Mouse (Mus musculus) midbrain, embryonic 14.5 days (tissue): ENCODE measurements around the gene Mmp9. TPM values are rescaled to one million over a fixed set of nuclear protein-coding genes. Genes with fewer than 3 reads are reported as not detected.

Source experiments
- ATAC-seq: fragments of 200-750 bp; cut with Nextera tagmentation; 2 replicates; pipeline ENCODE4 v1.8.0; 2017; ENCODE audit warnings: moderate number of reproducible peaks, moderate library complexity; ENCODE audit not compliant: low FRiP score, low TSS enrichment
- DNase-seq: peaks from one replicate; pipeline ENCODE4 v3.0.0-alpha.2; 2015
- H3K27ac ChIP-seq: fragments of 300-500 bp; sonication (generic); replicated peaks from 2 replicates; pipeline ENCODE4 v1.5.1; 2014; ENCODE audit warnings: mild to moderate bottlenecking, low read depth, low read length, moderate library complexity
- H3K27me3 ChIP-seq: fragments of 300-500 bp; sonication (generic); 2 replicates; pipeline ENCODE4 v1.6.1; 2014; ENCODE audit warnings: low read length, control low read depth, mixed read lengths; ENCODE audit not compliant: control insufficient read depth, insufficient read depth
- H3K36me3 ChIP-seq: fragments of 300-500 bp; sonication (generic); 2 replicates; pipeline ENCODE4 v1.6.1; 2014; ENCODE audit warnings: low read length, control low read depth; ENCODE audit not compliant: control insufficient read depth, insufficient read depth
- H3K4me1 ChIP-seq: fragments of 300-500 bp; sonication (generic); 2 replicates; pipeline ENCODE4 v1.6.1; 2014; ENCODE audit warnings: mild to moderate bottlenecking, antibody characterized with exemption, low read length, control low read depth; ENCODE audit not compliant: control insufficient read depth, insufficient read depth
- H3K4me2 ChIP-seq: fragments of 300-500 bp; sonication (generic); 2 replicates; pipeline ENCODE4 v1.6.1; 2014; ENCODE audit warnings: mild to moderate bottlenecking, low read length, moderate library complexity
- H3K4me3 ChIP-seq: fragments of 300-500 bp; sonication (generic); replicated peaks from 2 replicates; pipeline ENCODE4 v1.5.1; 2014; ENCODE audit warnings: low read depth, low read length
- H3K9ac ChIP-seq: fragments of 300-500 bp; sonication (generic); replicated peaks from 2 replicates; pipeline ENCODE4 v1.6.1; 2014; ENCODE audit warnings: mild to moderate bottlenecking, low read length, moderate library complexity
- H3K9me3 ChIP-seq: fragments of 300-500 bp; sonication (generic); 2 replicates; pipeline ENCODE4 v1.6.1; 2016; ENCODE audit warnings: low read length, control low read depth, mixed read lengths; ENCODE audit not compliant: control insufficient read depth
- WGBS: fragments of 180-500 bp; shearing (Covaris S2); extraction: QIAGEN DNeasy Blood & Tissue Kit; methylation state at CpG from one replicate; pipeline ENCODE4 v1.1.7; 2014; 5-methylcytosine and 5-hydroxymethylcytosine counted together
- polyA plus RNA-seq: library from polyadenylated mRNA; unstranded; fragments of >200 nt; fragmentation: Nextera tagmentation; extraction: Ambion mirVana; gene quantifications from 2 replicates; pipeline ENCODE4 v1.2.1, GENCODE M21; 2014

Gene Mmp9
- polyA plus RNA-seq, 1 experiment from 2014 or later = 29.7 TPM

DNA sequence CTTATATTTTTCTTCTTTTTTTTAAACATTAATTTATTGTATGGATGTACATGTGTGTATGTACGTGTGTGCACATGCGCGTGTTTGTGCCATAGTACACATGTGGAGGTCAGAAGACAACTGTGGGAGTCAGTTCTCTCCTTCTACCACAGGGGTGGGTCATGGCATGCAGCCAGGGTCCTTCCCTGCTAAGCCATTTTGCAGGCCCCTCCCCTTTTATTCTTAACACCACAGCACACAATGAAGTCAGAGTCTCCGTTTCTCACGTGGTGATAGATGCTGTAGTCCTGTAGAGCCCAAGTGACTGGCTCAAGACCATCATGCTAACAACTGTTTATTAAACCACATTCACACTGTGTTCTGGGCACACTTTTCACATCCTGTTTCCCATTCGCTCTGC, 45.4 kb downstream of the Mmp9 start:
- Histone ChIP-seq H3K4me1 (no peaks in the 10 kb centered on the region), H3K36me3 (peaks cover 53% of the 10 kb centered on the region), H3K27ac (no peak overlapping the region), H3K4me2 (no peak overlapping the region), H3K4me3 (no peak overlapping the region), H3K27me3 (no peaks in the 10 kb centered on the region), H3K9me3 (no peaks in the 10 kb centered on the region), H3K9ac (no peak overlapping the region)
- no peak for ATAC-seq
- DNase-seq = no peak
- 78% methylated on average over 6 of the region's 6 CpGs for WGBS

DNA sequence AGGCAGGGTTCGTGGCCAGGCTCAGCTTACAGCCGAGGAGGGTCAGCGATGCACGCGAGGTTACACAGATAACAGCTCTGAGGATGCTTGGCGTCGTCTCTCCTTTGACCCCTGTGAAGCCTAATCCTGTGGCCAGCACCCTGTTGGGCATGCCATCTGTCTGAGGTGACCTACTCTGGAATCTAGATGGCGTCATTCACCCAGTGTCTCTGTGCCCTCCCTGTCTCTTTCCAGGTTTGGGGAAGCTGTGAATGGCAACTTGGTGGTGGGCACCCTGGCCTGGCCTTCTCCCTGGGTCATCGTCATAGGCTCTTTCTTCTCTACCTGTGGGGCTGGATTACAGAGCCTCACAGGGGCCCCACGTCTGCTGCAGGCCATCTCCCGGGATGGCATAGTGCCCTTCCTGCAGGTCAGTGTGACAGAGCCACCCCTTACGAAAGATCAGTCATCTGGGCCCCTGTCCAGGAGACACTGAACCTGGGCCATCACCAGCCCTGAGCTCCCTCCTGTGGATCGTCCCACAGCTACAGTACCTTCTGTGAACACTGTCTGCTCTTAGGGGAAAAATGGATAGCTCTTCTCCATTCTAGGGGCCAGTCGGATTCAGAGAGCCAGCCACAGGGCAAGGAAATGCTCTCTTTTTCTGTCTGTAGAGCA, 45.9 kb downstream of the Mmp9 start:
- peaks cover 52% of the 10 kb centered on the region for H3K36me3 ChIP-seq
- no peak overlapping the region for H3K4me3 ChIP-seq
- H3K4me2 ChIP-seq = no peak overlapping the region
- WGBS = 69% methylated on average over 14 of the region's 14 CpGs
- H3K4me1 ChIP-seq = no peaks in the 10 kb centered on the region
- H3K27me3 ChIP-seq = no peaks in the 10 kb centered on the region
- ATAC-seq = no peak
- H3K9me3 ChIP-seq = no peaks in the 10 kb centered on the region
- no peak overlapping the region for H3K9ac ChIP-seq
- no peak for DNase-seq
- H3K27ac ChIP-seq = no peak overlapping the region

DNA sequence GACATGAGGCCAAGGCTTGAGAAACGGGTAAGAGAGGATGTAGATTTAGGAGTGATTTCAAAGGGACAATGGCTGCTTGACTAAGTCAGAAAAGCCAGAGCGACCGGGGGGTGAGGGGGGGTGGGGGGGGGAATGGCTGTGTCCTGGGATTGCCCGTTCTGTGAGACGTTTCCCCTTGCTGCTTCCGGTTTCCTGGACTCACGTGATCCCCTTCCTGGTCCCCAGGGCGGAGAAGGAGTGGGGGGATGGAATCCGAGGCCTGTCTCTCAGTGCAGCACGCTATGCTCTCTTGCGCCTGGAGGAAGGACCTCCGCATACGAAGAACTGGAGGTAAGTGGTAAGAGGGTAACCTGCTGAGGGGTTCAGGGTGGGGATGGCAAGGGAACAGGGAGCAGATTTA, 48.2 kb downstream of the Mmp9 start:
- 69% methylated on average over 13 of the region's 13 CpGs for WGBS

DNA sequence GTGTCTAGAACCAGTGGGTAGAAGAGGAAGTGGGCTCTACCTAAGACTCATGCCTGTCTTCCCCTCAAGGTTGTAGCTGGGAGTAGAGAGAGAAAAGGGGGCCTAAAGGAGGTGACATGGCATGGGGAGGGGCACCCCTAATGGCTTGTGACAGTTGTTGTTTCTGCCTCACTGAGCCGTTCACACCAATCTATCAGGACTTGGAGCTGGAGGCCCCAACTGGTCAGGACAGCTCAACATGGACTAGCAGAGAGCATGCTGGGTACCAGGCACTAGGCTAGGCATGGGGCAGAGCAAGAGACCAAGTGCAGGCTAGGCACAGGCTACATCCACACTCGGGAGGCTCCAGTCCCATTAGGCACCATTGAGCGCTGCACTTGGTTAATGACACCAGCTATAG, 50.5 kb downstream of the Mmp9 start:
- no peak overlapping the region for H3K4me2 ChIP-seq
- no peak for ATAC-seq
- H3K9me3 ChIP-seq = no peaks in the 10 kb centered on the region
- DNase-seq = no peak
- no peaks in the 10 kb centered on the region for H3K4me1 ChIP-seq
- H3K36me3 ChIP-seq = peaks cover 40% of the 10 kb centered on the region
- no peaks in the 10 kb centered on the region for H3K27me3 ChIP-seq
- H3K27ac ChIP-seq = no peak overlapping the region
- H3K9ac ChIP-seq = no peak overlapping the region
- H3K4me3 ChIP-seq = no peak overlapping the region
- WGBS = 76% methylated on average over 3 of the region's 3 CpGs

More for the DNA sequence above, 48.2 kb downstream of the Mmp9 start:
- H3K36me3 ChIP-seq = peaks cover 32% of the 10 kb centered on the region
- no peaks in the 10 kb centered on the region for H3K4me1 ChIP-seq
- no peaks in the 10 kb centered on the region for H3K9me3 ChIP-seq
- H3K27ac ChIP-seq = no peak overlapping the region
- no peak for ATAC-seq
- H3K4me2 ChIP-seq = no peak overlapping the region
- H3K4me3 ChIP-seq = no peak overlapping the region
- H3K27me3 ChIP-seq = no peaks in the 10 kb centered on the region
- no peak for DNase-seq
- no peak overlapping the region for H3K9ac ChIP-seq

DNA sequence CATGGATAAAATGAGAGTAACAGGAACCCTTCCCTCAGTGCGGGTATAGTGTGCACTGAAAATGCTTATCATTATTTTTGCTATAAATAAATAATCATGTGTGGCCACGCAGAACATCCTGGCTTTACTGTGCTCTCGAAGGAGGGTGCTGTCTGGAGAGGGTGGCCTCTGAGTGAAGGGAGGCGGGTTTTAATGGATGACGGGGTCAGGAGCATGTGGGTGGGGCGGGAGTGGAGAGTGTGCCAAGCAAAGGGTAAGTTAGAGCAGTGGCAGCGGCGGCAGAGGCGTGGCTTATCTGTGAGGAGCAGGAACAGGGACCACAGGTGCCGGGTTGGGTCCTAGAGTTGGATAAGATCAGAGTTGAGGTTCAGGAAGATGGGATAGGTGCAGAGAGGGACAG, 51.2 kb downstream of the Mmp9 start:
- no peak for ATAC-seq
- DNase-seq = no peak
- H3K36me3 ChIP-seq = peaks cover 35% of the 10 kb centered on the region
- WGBS = 46% methylated on average over 10 of the region's 10 CpGs
- no peak overlapping the region for H3K4me3 ChIP-seq
- H3K27ac ChIP-seq = no peak overlapping the region
- no peak overlapping the region for H3K4me2 ChIP-seq
- no peak overlapping the region for H3K9ac ChIP-seq
- no peaks in the 10 kb centered on the region for H3K4me1 ChIP-seq
- no peaks in the 10 kb centered on the region for H3K27me3 ChIP-seq
- H3K9me3 ChIP-seq = no peaks in the 10 kb centered on the region

DNA sequence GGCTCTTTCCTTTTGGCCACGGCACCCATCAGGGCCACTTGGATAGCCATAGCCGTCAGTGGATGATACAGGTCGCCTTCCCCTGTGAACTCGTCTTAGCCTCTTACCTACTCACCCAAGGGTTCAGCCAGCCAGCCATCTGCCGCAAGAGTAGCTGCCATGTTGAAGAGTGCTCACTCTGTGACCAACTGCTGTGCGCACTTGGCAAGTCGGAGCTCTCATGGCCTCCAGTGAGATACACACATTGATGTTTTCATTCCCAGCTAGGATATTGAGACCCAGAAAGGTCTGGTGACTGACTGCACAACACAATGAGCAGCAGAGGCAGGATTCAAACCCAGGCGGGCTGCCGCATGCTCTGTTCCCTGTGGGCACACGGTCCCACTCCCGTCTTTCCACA, 53.6 kb downstream of the Mmp9 start:
- no peak overlapping the region for H3K9ac ChIP-seq
- no peaks in the 10 kb centered on the region for H3K9me3 ChIP-seq
- H3K27me3 ChIP-seq = 0 out of 2 replicates have a peak, but pooled peaks cover 2% of the 10 kb centered on the region
- ATAC-seq = no peak
- H3K36me3 ChIP-seq = peaks cover 39% of the 10 kb centered on the region
- H3K4me3 ChIP-seq = no peak overlapping the region
- H3K4me1 ChIP-seq = peaks cover 13% of the 10 kb centered on the region
- no peak overlapping the region for H3K27ac ChIP-seq
- H3K4me2 ChIP-seq = no peak overlapping the region
- 91% methylated on average over 11 of the region's 11 CpGs for WGBS
- DNase-seq = no peak

DNA sequence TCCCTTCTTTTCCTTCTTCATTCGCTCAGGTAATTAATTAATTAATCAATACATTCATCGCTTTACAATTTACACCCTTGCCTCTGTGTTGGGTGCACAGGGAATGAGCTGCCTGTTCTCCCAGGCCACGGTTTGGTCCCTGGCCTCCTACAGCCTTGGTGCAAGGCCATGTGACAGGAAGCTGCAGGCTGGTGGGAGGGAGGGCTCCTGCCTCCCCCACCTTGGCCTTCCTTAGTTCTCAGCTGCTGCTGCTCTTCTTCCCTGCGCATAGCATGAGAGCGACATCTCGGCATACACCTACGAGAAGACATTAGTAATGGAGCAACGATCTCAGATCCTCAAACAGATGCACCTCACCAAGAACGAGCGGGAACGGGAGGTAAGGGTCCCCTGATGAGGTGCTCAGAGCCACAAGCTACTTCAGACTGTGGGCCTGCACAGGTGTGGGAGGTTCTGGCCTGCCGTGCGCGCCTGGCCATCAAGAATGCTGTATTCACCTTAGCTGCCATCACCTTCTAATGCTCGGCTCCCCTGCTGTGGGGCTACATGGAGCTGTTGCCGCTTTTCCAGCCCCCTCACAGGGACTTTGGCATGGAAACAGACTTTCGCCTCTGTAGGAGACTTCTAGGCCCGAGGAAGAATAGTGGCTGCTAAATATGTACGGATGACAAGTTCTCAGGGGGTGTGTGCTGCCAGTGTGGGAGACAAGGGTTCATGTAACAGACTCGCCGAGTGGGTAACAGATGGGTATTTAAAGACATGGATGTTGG, 54.3 kb downstream of the Mmp9 start:
- Histone ChIP-seq H3K9ac (no peak overlapping the region), H3K9me3 (no peaks in the 10 kb centered on the region), H3K4me1 (peaks cover 13% of the 10 kb centered on the region), H3K4me2 (no peak overlapping the region), H3K27me3 (0 out of 2 replicates have a peak, but pooled peaks cover 2% of the 10 kb centered on the region), H3K4me3 (no peak overlapping the region), H3K27ac (no peak overlapping the region), H3K36me3 (peaks cover 43% of the 10 kb centered on the region)
- 54% methylated on average over 21 of the region's 21 CpGs for WGBS
- DNase-seq (no peak), ATAC-seq (no peak)

DNA sequence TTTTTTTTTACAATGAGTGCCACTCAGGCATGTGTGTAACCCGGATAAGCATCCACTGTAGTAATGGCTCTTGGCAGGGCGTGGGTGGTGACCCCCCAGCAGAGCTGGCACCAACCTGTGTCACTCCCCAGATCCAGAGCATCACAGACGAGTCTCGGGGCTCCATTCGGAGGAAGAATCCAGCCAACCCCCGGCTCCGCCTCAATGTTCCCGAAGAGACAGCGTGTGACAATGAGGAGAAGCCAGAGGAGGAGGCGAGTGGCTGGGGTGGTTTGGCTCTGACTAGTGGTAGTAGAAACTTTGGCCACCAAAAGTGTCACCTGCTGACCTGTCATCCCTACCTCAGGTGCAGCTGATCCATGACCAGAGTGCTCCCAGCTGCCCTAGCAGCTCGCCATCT, 55.4 kb downstream of the Mmp9 start:
- DNase-seq (no peak), ATAC-seq (no peak)
- WGBS = 66% methylated on average over 11 of the region's 11 CpGs
- no peaks in the 10 kb centered on the region for H3K9me3 ChIP-seq
- peaks cover 51% of the 10 kb centered on the region for H3K36me3 ChIP-seq
- H3K4me2 ChIP-seq = no peak overlapping the region
- peaks cover 13% of the 10 kb centered on the region for H3K4me1 ChIP-seq
- no peak overlapping the region for H3K9ac ChIP-seq
- H3K27ac ChIP-seq = no peak overlapping the region
- H3K4me3 ChIP-seq = no peak overlapping the region
- H3K27me3 ChIP-seq = 0 out of 2 replicates have a peak, but pooled peaks cover 2% of the 10 kb centered on the region
